Mouse (Mus musculus) adrenal gland, postnatal 14 days (tissue): ENCODE data around the gene Atp6v0e. TPM values are rescaled to one million over a fixed set of nuclear protein-coding genes. Genes with fewer than 3 reads are reported as not detected.

Experiments
- DNase-seq: peaks from one replicate; pipeline ENCODE4 v3.0.0; 2021; ENCODE audit warnings: mixed read lengths
- total RNA-seq: library from RNA; stranded (reverse); gene quantifications from 2 replicates; pipeline ENCODE4 v1.2.3, GENCODE M21; 2021

The Atp6v0e gene
- total RNA-seq, 1 experiment from 2014 or later, result 188 TPM

- no peak for DNase-seq
These were observed 23.4 kb downstream of the Atp6v0e start for GRCm38 (mm10) chr17:26686334-26687000.

- no peak for DNase-seq
These were observed 26.0 kb downstream of the Atp6v0e start for GRCm38 (mm10) chr17:26688795-26689735.

GRCm38 (mm10) chr17:26689810-26690209 lies 26.8 kb downstream of the Atp6v0e start:
- no peak for DNase-seq

- no peak for DNase-seq
These were observed 27.2 kb downstream of the Atp6v0e start for GRCm38 (mm10) chr17:26690236-26690635.

GRCm38 (mm10) chr17:26691110-26691509 lies 28.1 kb downstream of the Atp6v0e start:
- peak; percentile 63 for DNase-seq

GRCm38 (mm10) chr17:26693424-26693823 lies 30.4 kb downstream of the Atp6v0e start:
- no peak for DNase-seq

- DNase-seq, result no peak
These were observed 31.1 kb downstream of the Atp6v0e start for GRCm38 (mm10) chr17:26694171-26694570.

- DNase-seq, result no peak
These were observed 32.2 kb downstream of the Atp6v0e start for GRCm38 (mm10) chr17:26695193-26695592.

- DNase-seq, result no peak
These were observed 35.8 kb downstream of the Atp6v0e start for GRCm38 (mm10) chr17:26698846-26699245.

- no peak for DNase-seq
These were observed 37.0 kb downstream of the Atp6v0e start for GRCm38 (mm10) chr17:26699819-26700616.

- peak; percentile 48 for DNase-seq
These were observed 38.5 kb downstream of the Atp6v0e start for GRCm38 (mm10) chr17:26701565-26701964.

GRCm38 (mm10) chr17:26702621-26703020 lies 39.6 kb downstream of the Atp6v0e start:
- no peak for DNase-seq

- no peak for DNase-seq
These were observed 40.6 kb downstream of the Atp6v0e start for GRCm38 (mm10) chr17:26703671-26704070.

- peak; percentile 40 for DNase-seq
These were observed 42.7 kb downstream of the Atp6v0e start for GRCm38 (mm10) chr17:26705463-26706359.

GRCm38 (mm10) chr17:26707066-26707465 lies 44.0 kb downstream of the Atp6v0e start:
- DNase-seq, result no peak

- DNase-seq, result no peak
These were observed 45.5 kb downstream of the Atp6v0e start for GRCm38 (mm10) chr17:26708499-26708898.

- DNase-seq, result no peak
These were observed 46.1 kb downstream of the Atp6v0e start for GRCm38 (mm10) chr17:26708993-26709590.

GRCm38 (mm10) chr17:26710049-26710448 lies 47.0 kb downstream of the Atp6v0e start:
- DNase-seq, result no peak

GRCm38 (mm10) chr17:26715271-26715758 lies 52.3 kb downstream of the Atp6v0e start, which contains the start of gene Crebrf:
Gene Crebrf (plus strand): TSS chr17:26715650.
- peak; percentile 100 for DNase-seq

GRCm38 (mm10) chr17:26715916-26716717 lies 53.1 kb downstream of the Atp6v0e start:
- DNase-seq, result peak; percentile 97
